Mouse (Mus musculus): Measurements from ENCODE around the gene Kiss1. TPM values are rescaled to one million over a fixed set of nuclear protein-coding genes. Genes with fewer than 3 reads are reported as not detected.

Kiss1 gene
- total and polyA plus RNA-seq, 2 experiments from 2014 or later, result not detected

- ATAC-seq (ENCODE audit: insufficient read depth, low read depth), result no peak
- H3K27me3 ChIP-seq (ENCODE audit: control insufficient read depth, insufficient read depth, low read length), result no peaks in the 10 kb centered on the region
Observed at GRCm38 (mm10) chr1:133317149-133317548, 4.5 kb upstream of the Kiss1 start.

GRCm38 (mm10) chr1:133323333-133323732 is 1.7 kb downstream of the Kiss1 start:
- Histone ChIP-seq H3K9ac (replicated peaks; ENCODE audit: low read depth, low read length) (no peak overlapping the region), H3K9me3 (replicated peaks; ENCODE audit: control insufficient read depth, low read length) (no peaks in the 10 kb centered on the region), H3K4me3 (ENCODE audit: low read depth, low read length) (no peak overlapping the region), H3K4me1 (ENCODE audit: control insufficient read depth, insufficient read depth) (no peaks in the 10 kb centered on the region), H3K36me3 (replicated peaks; ENCODE audit: control insufficient read depth, insufficient read depth, low read length) (no peaks in the 10 kb centered on the region), H3K27ac (ENCODE audit: low read depth) (no peak overlapping the region), H3K4me2 (ENCODE audit: low read depth, low read length) (no peak overlapping the region), H3K27me3 (ENCODE audit: control insufficient read depth, insufficient read depth, low read length) (peaks cover 4% of the 10 kb centered on the region; the same call in 1 of the 2 replicates)
- 36% methylated on average over 5 of the region's 5 CpGs for WGBS
- TF ChIP-seq EP300 (IDR thresholded peaks at IDR 0.05; ENCODE audit: low read depth) (no peak), CTCF (IDR thresholded peaks at IDR 0.05; ENCODE audit: low read depth) (no peak)
- no peak for DNase-seq (ENCODE audit: low spot score)
- 0 out of 2 replicates have a peak, but pooled peaks have one; percentile 4 for ATAC-seq (ENCODE audit: insufficient read depth, low read depth)

More at GRCm38 (mm10) chr1:133317149-133317548, 4.5 kb upstream of the Kiss1 start:
- Histone ChIP-seq H3K4me3 (ENCODE audit: low read depth, low read length) (no peak overlapping the region), H3K9ac (replicated peaks; ENCODE audit: low read depth, low read length) (no peak overlapping the region), H3K9me3 (replicated peaks; ENCODE audit: control insufficient read depth, low read length) (no peaks in the 10 kb centered on the region), H3K27ac (ENCODE audit: low read depth) (no peak overlapping the region), H3K36me3 (replicated peaks; ENCODE audit: control insufficient read depth, insufficient read depth, low read length) (no peaks in the 10 kb centered on the region), H3K4me2 (ENCODE audit: low read depth, low read length) (no peak overlapping the region), H3K4me1 (ENCODE audit: control insufficient read depth, insufficient read depth) (no peaks in the 10 kb centered on the region)
- TF ChIP-seq CTCF (IDR thresholded peaks at IDR 0.05; ENCODE audit: low read depth) (peak; percentile 21), EP300 (IDR thresholded peaks at IDR 0.05; ENCODE audit: low read depth) (no peak)
- 91% methylated on average over 1 of the region's 1 CpGs for WGBS
- DNase-seq (ENCODE audit: low spot score), result no peak

DNA sequence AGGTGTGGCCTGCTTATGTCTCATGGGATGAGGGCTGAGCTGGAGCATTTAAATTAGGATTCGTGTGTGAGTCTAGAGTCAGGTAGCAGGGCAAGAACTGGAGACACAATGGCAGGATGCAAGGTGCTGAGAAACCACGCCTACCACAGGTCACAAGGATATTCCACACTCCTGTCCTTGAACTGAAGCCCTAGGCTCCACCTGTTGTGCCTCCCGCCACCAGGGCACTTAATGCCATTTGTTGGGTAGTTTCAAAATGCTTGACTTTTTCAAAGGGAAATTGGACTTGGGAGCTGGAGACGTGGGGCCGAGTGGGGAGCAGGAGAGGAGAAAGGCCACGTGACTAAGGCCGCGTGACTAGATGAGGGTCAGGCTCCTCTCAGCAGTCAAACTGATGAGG is 4.3 kb downstream of the Kiss1 start:
- H3K9me3 ChIP-seq (replicated peaks; ENCODE audit: control insufficient read depth, low read length), result no peaks in the 10 kb centered on the region
- no peak overlapping the region for H3K4me3 ChIP-seq (ENCODE audit: low read depth, low read length)
- no peak overlapping the region for H3K27ac ChIP-seq (ENCODE audit: low read depth)
- TF ChIP-seq EP300 (IDR thresholded peaks at IDR 0.05; ENCODE audit: low read depth) (no peak), CTCF (IDR thresholded peaks at IDR 0.05; ENCODE audit: low read depth) (no peak)
- peaks cover 25% of the 10 kb centered on the region for H3K27me3 ChIP-seq (ENCODE audit: control insufficient read depth, insufficient read depth, low read length)
- no peaks in the 10 kb centered on the region for H3K4me1 ChIP-seq (ENCODE audit: control insufficient read depth, insufficient read depth)
- DNase-seq (ENCODE audit: low spot score) (no peak), ATAC-seq (ENCODE audit: insufficient read depth, low read depth) (no peak)
- no peaks in the 10 kb centered on the region for H3K36me3 ChIP-seq (replicated peaks; ENCODE audit: control insufficient read depth, insufficient read depth, low read length)
- no peak overlapping the region for H3K9ac ChIP-seq (replicated peaks; ENCODE audit: low read depth, low read length)
- 75% methylated on average over 8 of the region's 8 CpGs for WGBS
- H3K4me2 ChIP-seq (ENCODE audit: low read depth, low read length), result no peak overlapping the region

DNA sequence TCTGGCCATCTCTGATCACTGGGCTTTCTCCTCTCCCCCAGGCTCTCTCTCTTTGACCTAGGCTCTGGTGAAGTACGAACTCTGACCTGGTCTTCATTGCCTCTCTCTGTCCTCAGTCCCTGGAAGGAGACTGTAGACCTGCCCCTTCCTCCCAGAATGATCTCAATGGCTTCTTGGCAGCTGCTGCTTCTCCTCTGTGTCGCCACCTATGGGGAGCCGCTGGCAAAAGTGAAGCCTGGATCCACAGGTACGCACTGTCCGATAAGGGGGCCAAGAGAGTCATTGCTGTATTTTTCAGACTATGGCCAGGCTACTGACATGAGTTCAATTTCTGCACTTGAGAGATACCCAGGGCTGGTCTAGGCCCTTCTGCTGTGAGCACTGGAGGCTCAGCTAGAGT is 5.4 kb downstream of the Kiss1 start:
- Histone ChIP-seq H3K9me3 (replicated peaks; ENCODE audit: control insufficient read depth, low read length) (no peaks in the 10 kb centered on the region), H3K4me3 (ENCODE audit: low read depth, low read length) (no peak overlapping the region), H3K27me3 (ENCODE audit: control insufficient read depth, insufficient read depth, low read length) (peaks cover 30% of the 10 kb centered on the region), H3K9ac (replicated peaks; ENCODE audit: low read depth, low read length) (no peak overlapping the region), H3K27ac (ENCODE audit: low read depth) (no peak overlapping the region), H3K36me3 (replicated peaks; ENCODE audit: control insufficient read depth, insufficient read depth, low read length) (no peaks in the 10 kb centered on the region), H3K4me2 (ENCODE audit: low read depth, low read length) (no peak overlapping the region), H3K4me1 (ENCODE audit: control insufficient read depth, insufficient read depth) (no peaks in the 10 kb centered on the region)
- no peak for TF ChIP-seq EP300 (IDR thresholded peaks at IDR 0.05; ENCODE audit: low read depth)
- no peak for TF ChIP-seq CTCF (IDR thresholded peaks at IDR 0.05; ENCODE audit: low read depth)
- ATAC-seq (ENCODE audit: insufficient read depth, low read depth), result no peak
- 54% methylated on average over 5 of the region's 5 CpGs for WGBS
- no peak for DNase-seq (ENCODE audit: low spot score)

- TF ChIP-seq EP300 (IDR thresholded peaks at IDR 0.05; ENCODE audit: low read depth) (no peak), CTCF (IDR thresholded peaks at IDR 0.05; ENCODE audit: low read depth) (no peak)
- Histone ChIP-seq H3K27me3 (ENCODE audit: control insufficient read depth, insufficient read depth, low read length) (peaks cover 30% of the 10 kb centered on the region), H3K9ac (replicated peaks; ENCODE audit: low read depth, low read length) (no peak overlapping the region), H3K36me3 (replicated peaks; ENCODE audit: control insufficient read depth, insufficient read depth, low read length) (no peaks in the 10 kb centered on the region), H3K4me3 (ENCODE audit: low read depth, low read length) (no peak overlapping the region), H3K27ac (ENCODE audit: low read depth) (no peak overlapping the region), H3K9me3 (replicated peaks; ENCODE audit: control insufficient read depth, low read length) (no peaks in the 10 kb centered on the region), H3K4me1 (ENCODE audit: control insufficient read depth, insufficient read depth) (no peaks in the 10 kb centered on the region), H3K4me2 (ENCODE audit: low read depth, low read length) (no peak overlapping the region)
- WGBS, result 75% methylated on average over 6 of the region's 6 CpGs
- DNase-seq (ENCODE audit: low spot score), result no peak
- no peak for ATAC-seq (ENCODE audit: insufficient read depth, low read depth)
Observed at GRCm38 (mm10) chr1:133328299-133328795, 6.7 kb downstream of the Kiss1 start.
